Mouse (Mus musculus): ENCODE measurements around the gene Sbno2.

DNA sequence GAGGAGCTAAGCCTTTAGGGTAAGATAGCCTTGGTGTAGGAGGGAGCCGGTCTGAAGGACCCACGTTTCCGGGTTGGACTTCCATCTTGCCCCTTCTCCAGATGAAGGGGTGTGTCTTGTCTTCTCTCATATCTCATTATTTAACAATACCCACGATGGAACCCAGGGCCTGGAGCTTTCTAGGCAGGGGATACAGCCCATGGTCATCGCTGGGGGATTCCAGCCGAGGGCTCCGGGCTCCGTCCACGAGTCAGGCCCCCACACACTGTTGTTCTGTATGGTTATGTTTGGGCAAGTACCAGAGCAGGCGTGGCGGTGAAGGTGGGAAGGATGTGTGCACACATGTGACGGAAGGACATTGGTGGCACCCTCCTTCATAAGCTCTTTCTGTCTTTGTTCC lies 38.8 kb upstream of the Sbno2 start:
- no peak for TF ChIP-seq CTCF (IDR thresholded peaks at IDR 0.05; ENCODE audit: control insufficient read depth, insufficient read depth, insufficient read length)
- TF ChIP-seq FOSL1 (IDR thresholded peaks at IDR 0.05; ENCODE audit: insufficient read depth, low read length, poor library complexity, severe bottlenecking), result no peak
- no peak for TF ChIP-seq MYOG (IDR thresholded peaks at IDR 0.05; ENCODE audit: control insufficient read depth, extremely low read depth, insufficient read length)
- no peak for TF ChIP-seq USF1 (IDR thresholded peaks at IDR 0.05; ENCODE audit: low read depth)
- TF ChIP-seq MYOD1 (IDR thresholded peaks at IDR 0.05; ENCODE audit: control insufficient read depth, insufficient read length, low read depth), result no peak
